Mouse (Mus musculus): Measurements from ENCODE around the gene Plekhn1.

GRCm38 (mm10) chr4:156224276-156224675 is 10.4 kb downstream of the Plekhn1 start:
- TF ChIP-seq FLI1 (IDR thresholded peaks at IDR 0.05; ENCODE audit: low read length): no peak
- no peak for TF ChIP-seq GATA1 (IDR thresholded peaks at IDR 0.05; ENCODE audit: borderline replicate concordance, low read length)

Data from megakaryocyte, embryonic 14.5 days (primary cell).